Mouse (Mus musculus) adipocyte (in vitro differentiated cells): Measurements from ENCODE around the gene Tbc1d10a.
A peak's percentile ranks its signal among the peaks of the same experiment; 100 is the strongest.

Experiments
- DNase-seq: peaks from one replicate; pipeline ENCODE4 v3.0.0-alpha.2; 2016; ENCODE audit warnings: low spot score

The Tbc1d10a gene

DNA sequence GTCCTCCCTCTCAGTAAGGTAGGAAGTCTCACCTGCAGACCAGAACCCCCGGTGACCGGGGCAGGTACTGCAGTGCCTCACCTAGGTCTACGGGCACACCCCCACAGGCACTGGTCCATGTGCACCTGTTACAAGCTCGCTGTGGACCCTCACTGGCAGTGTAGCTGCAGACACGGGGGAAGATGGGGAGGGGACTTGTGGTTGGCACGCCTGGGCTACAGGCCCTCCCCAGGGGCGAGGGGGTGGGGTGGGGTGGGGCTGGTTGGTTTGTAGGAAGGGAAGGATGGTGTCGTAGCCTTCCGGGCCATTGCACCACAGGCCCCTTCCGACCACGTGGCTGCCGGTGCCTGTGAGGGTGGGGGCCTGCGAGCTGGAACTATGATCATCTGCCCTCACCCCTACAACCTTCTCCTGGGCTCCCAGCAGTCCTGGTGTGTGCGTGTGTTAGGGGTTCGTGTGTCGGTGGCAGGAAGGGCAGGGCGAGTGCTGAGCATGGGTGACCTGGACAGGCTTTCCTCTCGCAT, 50.9 kb downstream of the Tbc1d10a start:
- no peak for DNase-seq

DNA sequence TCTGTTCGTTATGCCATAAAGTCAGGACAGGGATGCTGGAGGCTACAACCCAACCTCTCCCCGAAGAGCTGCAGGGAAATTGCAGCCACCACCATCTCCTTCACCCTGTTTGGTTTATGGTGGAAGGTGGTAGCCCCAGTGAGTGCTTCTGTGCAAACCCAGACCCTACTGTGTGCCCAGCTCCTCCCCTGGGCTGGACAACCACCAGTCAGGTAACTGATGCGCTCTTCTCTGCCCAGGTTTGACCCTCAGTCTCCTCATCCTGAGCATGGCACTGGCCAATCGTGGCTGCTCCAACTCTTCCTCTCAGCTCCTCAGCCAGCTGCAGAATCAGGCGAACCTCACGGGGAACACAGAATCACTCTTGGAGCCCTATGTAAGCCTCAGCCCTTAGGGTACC, 51.6 kb downstream of the Tbc1d10a start:
- no peak for DNase-seq

GRCm38 (mm10) chr11:4239691-4240090, 53.1 kb downstream of the Tbc1d10a start:
- DNase-seq, result no peak

- no peak for DNase-seq
Measured at GRCm38 (mm10) chr11:4240151-4240550, 53.6 kb downstream of the Tbc1d10a start.

DNA sequence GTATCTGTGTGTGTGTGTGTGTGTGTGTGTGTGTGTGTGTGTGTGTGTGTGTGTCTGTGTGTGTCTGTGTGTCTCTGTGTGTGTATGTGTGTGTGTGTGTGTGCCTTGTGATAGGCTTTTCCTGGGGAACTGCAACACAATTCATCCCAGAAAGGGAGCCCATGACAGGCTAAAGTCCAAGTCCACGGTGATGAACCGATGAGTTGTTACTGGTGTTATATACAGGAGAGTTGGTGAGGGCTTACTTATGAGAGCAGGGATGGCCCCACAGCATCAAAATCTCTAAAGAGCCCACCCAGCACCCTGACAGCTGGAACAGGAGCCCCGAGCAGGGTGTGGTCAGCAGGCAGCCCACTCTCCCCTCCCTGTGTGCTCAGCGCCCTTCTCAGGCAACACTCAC, 54.6 kb downstream of the Tbc1d10a start:
- DNase-seq, result no peak

DNA sequence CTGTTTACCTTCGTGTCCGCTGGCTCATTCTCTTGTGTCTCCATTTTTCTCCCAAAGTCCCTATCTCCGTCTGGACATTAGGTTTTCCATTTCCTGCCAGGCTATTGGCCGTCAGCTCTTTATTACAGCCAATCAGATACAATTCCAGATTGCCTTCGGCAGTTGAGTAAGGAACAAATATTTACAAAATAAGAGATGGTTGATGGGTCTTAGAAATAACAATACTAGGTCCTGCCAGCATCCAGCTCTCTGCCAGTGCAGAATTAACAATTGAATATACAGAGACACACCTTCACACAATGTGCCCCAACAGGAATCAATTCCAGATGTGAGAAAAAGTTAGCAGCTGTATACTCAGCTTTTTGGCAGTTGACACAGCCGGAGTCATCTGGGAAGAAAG, 59.5 kb downstream of the Tbc1d10a start:
- no peak for DNase-seq

DNA sequence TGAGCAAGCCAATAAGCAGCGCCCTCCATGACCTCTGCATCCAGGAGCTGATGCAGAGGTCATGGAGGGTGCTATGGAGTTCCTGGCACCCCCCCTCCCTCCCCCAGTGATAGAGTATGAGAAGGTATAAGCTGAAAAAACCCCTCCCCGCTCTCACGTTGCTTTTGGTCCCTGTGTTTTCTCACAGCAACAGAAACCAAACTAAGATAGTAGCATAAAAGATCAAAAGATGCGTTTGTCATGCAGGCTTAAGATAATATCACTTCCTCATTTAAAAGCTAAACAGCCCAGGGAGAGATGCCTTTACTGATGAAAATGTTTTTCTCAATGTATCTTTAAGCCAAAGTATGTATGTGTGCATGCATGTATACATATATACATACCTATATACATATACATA, 60.0 kb downstream of the Tbc1d10a start:
- DNase-seq, result no peak

DNA sequence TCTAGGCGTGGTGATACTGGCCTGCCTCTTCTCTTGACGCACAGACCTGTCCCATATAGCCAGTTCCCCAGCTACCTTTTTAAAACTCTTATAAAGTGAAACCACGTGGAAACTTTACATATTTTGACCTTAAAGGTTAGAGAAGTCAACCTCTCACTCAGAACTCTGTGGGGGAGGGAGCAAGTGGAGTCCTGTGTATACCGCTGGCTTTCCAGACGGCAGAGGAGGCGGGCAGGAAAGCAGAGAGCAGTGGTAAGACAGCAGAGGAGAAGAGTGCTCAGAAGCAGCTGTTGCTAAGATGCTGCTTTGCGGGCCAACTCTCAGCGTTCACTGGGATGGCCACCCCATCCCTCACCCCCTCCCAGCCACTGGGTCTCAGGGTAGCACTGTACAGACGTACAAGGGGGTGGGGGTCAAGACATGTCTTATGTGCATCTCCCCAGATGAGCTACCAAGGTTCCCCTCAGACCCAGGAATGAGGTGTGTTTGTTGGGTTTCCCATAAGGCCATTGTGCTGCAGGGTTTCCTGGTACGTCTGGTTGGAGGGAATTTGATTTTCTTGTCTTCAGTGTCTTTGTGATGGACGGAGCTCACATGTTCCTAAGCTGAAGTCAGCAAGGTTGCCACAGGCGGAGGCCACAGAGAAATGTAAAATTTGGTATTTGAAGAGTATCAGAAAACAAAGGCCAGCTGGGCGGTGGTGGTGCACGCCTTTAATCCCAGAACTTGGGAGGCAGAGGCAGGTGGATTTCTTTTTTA, 60.8 kb downstream of the Tbc1d10a start:
- DNase-seq, result no peak

- DNase-seq, result no peak
Measured at GRCm38 (mm10) chr11:4249151-4249550, 62.6 kb downstream of the Tbc1d10a start.

- no peak for DNase-seq
Measured at GRCm38 (mm10) chr11:4250290-4250689, 63.7 kb downstream of the Tbc1d10a start.

- DNase-seq, result no peak
Measured at GRCm38 (mm10) chr11:4251376-4251775, 64.8 kb downstream of the Tbc1d10a start.

DNA sequence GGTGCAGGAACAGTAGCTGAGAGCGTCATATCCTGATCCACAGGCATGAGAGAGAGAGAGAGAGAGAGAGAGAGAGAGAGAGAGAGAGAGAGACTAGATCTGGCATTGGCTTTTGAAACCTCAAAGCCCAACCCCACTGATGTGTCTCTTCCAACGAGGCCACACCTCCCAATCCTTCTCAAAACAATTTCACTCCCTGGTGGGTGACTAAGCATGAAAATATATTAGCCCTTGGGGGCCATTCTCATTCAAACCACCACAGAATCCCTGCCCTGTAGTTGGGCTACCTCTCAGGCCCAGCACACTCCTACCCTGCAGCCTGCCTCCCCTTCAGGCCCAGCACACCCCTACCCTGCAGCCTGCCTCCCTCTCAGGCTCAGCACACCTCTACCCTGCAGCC, 66.3 kb downstream of the Tbc1d10a start:
- no peak for DNase-seq

- DNase-seq, result no peak
Measured at GRCm38 (mm10) chr11:4256846-4257607, 70.4 kb downstream of the Tbc1d10a start, which contains the start of gene Lif. Gene Lif, plus strand, starts transcription at chr11:4257557.

DNA sequence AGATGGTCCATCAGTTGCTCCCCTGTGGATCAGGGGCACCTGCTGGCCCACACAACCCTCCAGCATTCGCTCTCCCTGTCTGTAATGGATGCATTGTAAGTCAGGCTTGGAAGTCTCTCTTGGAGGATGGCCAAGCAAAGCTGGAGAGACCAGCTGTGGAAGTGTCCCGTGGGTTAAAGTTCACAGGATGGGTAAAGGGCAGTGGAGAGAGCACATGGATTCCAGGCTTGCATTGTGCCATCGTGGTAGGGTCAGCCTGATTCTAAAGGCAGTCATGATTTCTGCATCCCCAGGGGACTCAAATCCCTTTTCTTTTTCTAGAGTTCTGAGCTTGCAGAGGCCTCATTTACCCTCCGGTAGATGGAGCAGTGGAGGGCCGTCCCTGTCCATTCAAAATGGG, 71.2 kb downstream of the Tbc1d10a start:
- peak; percentile 44 for DNase-seq

- peak; percentile 82 for DNase-seq
Measured at GRCm38 (mm10) chr11:4258657-4259082, 72.1 kb downstream of the Tbc1d10a start.

DNA sequence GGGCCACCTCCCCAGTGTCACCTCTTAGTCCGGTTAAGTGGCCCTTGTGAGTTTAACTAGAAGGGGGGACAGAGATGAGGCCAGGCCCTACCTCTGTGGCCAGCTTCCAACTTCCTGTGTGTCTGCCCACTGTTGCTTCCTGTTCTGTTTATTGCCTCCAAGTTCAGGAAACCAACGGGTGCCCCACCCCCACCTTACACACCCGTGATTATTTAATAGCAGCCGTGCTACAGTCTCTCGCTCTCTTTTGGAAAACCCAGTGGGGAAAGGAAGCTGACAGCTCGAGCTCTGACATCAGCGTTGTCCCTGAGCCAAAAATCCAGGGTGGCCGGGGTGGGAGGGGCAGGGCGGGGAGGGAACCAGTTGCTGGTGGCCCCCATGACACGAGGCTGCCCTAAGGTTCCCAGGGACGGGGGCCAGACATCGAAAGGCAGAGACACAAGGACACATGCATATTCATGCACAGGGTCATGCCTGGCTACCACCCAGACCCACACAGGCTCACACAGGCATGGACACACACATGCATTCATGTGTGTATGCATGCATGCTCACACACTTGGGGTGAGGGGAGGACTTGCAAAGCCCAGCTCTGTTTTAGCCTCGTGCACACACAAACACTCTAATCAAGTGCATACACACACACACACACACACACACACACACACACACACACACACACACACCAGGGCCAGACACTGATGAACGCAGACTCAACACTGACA, 74.0 kb downstream of the Tbc1d10a start:
- DNase-seq, result no peak

DNA sequence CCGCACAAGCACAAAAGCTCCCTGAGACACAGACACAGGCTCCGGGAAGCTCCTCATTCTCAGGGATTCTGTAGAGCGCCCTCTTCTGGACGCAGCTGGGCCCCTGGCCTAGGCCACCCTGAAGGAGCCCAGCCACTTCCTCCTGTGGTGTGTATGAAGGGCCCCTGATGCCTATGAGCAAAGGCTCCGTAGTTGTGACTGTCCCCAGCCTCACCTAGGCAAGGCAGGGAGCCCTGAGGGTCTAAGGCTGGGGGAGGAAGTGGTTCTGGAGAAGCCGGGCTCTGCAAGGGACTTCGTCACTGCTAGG, 74.6 kb downstream of the Tbc1d10a start:
- peak; percentile 15 for DNase-seq

DNA sequence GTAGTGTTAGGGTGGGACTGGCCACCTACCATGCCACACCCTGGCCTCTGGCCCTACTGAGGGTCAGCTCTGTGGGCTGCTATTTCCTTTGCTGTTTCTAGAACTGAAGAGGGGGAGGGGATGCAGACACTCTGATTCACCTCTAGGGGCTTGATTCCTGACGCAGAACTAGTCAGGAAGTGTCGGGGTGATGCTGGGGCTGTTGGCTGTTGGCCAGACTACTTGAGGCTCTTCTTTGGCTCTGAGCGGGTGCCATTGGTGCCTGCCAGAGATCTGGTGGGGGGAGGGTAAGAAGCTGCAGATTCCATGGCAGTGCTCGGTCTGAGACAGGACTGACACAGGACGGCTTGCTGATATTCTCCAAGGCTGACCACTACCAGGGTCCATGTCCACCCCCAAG, 75.4 kb downstream of the Tbc1d10a start:
- DNase-seq, result no peak

GRCm38 (mm10) chr11:4262847-4263246, 76.3 kb downstream of the Tbc1d10a start:
- no peak for DNase-seq

DNA sequence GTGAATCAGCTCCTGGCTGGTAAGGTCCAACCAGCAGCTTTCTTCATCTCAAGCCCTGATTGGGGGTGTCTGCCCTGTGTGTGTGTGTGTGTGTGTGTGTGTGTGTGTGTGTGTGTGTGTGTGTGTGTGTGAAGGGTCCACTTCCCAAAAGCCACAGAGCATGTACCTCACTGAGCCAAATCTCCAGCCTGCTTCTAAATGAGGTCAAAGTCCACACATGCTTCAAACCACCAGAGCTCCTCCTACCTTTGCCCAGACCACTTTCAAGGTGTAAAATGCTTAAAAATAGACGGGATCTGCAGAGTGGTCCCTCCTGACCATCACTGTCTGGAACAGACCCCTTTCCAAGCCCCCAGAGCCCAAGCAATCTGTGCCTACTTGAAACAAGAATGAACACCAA, 76.7 kb downstream of the Tbc1d10a start:
- peak; percentile 22 for DNase-seq

GRCm38 (mm10) chr11:4264066-4264465, 77.5 kb downstream of the Tbc1d10a start:
- DNase-seq, result peak; percentile 46
